Mouse (Mus musculus) fibroblast of lung, adult 2 months (primary cell): ENCODE data around the gene Lipt2.

ENCODE experiments used
- DNase-seq: peaks from one replicate; pipeline ENCODE4 v3.0.0-alpha.2; 2011; ENCODE audit warnings: low read depth

Gene Lipt2

DNA sequence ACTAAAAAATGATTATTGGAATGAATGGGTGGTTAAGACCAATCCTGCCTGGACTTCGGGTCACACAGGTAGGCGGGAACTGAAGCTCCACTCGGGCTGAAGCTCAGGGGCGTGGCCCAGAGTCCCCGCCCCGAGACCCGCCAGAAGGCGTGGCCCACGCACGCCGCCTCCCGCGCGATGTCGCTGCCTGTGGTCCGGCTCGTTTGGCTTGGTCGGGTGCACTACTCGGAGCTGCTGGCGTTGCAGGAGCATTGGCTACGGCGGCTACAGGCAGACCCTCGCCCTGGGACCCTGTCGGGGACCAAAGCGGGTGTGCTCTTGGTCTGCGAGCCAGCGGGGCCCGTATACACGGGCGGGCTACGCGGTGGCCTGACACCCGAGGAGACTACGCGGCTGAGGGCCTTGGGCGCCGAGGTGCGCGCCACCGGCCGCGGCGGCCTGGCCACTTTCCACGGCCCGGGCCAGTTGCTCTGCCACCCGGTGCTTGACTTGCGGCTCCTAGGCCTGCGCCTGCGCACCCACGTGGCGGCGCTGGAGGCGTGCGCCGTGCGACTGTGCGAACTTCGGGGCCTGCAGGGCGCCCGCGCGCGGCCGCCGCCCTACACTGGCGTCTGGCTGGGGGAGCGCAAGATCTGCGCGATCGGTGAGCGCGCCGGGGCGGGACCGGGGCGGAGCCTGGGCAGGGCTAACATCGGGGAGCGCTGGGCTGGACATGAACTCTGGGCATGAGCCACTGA is at the start of gene Lipt2:
Gene Lipt2, plus strand, starts transcription at position 173 of the 737 bp plus-strand sequence.
- peak; percentile 91 for DNase-seq

DNA sequence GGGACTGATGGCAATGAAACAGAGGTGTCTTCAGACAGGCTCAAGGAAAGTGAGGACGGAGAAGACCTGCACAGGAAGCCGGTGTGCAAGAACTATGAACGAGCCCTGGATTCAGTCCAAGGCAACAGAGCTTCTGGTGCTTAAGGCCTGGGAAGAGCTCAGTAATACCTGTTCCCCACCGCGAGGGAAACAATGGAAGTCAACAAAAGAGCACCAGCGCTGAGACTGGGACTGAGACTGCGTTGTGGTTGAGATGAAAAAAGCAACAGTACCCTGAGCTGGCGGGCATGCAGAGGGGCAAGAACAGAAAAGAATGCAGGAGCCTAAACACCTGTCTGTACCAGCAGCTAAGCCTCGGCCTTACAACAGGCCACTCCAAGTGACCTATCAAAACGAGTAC is 47.6 kb upstream of the Lipt2 start:
- DNase-seq = no peak

DNA sequence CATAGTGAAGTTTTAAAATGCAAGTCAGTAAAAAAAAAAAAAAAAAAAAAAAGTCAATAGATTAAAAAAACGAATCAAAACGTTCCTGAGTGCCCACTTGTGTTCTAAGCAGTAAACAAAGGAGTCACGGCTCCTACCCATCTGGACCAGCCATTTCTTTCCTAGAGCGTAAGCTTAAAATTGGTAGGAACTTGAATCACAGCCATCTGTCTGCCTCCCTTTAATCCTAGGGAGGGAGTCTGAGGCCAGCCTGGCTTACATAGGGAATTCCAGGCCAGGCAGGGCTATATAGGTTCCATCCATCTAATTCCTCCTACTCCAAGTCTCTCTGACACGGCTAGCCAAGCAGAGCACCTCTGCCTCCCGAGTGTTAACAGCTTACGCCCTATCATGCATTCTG is 45.3 kb upstream of the Lipt2 start:
- DNase-seq = no peak

DNA sequence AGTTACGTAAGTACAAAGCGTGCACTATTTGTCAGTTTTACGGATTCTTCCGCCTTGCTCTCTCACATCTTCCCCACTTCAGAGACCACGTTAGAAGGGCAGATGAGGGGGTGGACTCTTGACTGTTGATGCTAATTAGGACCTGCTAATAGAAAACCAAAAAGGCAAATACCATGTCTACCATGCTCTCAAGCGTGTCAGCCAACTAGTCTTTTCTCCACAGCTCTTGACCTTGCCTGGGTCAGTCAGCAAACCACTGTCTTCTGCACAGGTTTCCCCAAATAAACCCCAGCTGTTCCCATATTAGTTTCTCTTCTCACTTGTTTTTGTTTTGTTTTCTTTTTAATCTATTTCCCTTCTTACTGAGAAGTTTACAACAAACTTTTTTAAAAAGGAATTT is 44.8 kb upstream of the Lipt2 start:
- DNase-seq = no peak

DNA sequence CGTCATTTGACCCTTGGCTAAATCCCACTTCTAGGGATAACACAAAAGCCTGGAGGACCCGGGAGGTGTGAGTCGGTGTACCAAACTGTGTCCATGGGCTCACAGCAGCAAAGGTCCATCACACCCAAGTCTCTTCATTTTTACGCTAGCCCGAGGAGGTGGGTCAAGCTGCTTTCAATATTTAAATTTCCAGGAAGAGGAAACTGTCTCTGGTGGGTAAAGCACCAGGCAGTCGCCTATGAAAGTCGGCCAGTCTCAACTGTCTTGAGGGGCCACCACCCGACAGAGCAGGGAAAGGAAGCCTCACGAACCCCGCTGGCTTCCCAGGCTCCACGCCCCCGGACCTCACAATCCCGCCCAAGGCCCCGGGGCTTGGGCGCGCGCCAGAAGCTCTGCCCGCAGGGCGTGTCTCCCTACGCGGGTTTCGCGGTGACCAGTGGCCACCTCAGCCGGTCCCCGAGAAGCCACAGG is 38.3 kb upstream of the Lipt2 start:
- no peak for DNase-seq

DNA sequence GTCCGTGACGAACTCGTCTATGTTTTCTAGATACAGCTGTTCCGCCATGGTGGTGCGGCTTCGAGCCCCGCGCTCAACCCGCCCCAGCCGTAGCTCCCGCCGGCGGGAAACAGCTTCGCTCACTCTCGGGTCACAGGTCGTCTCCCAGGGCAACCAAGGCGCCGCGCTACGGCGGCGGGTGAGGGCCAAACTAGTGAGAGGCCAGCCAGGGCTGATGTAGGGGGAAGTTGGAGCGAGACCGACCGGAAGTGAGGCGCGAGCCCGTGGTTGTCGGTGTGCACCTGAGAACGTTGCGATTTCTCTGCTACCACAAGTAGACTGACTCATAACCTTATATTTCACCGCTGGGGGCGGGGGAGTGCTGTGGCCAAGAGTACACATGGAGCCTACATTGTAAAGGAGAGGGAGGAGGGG is 37.7 kb upstream of the Lipt2 start, which contains the start of gene Pold3:
Gene Pold3, minus strand, starts transcription at position 190 of the 414 bp plus-strand sequence.
- DNase-seq = peak; percentile 94

DNA sequence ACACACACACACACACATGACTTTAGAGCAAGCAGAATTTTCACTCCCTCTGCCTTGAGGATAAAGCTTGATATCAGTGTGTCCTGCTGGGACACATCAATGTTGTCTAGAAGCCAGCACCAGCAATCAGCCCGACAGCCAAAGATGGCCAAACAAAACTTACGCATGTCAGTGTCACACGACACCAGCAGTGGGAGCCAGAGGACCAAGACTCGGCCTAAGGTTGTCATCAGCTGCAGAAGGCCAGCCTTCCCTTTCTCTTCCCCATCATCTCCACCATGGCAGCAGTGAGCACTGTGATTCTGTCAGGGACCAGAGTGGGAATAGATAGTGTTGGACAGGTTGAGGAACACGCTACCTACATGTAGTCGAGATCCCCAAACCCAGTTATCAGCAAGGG is 35.6 kb upstream of the Lipt2 start:
- no peak for DNase-seq

DNA sequence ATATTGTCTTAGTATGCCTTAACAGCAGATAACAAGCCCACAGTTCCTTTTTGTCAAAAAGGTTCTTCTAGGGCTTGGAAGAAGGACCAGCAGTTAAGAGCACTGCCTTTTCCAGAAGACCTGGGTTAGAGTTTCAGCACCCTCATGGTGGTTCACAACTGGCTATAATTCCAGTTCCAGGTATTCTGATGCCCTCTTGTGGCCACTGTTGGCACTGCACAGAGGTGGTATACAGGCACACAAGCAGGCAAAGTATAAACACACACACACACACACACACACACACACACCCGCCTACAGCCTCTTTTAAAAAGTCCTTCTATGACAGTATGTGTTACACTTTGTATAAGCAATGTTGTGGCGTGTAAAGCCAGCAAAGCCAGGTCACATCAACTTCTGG is 34.9 kb upstream of the Lipt2 start:
- DNase-seq = no peak

DNA sequence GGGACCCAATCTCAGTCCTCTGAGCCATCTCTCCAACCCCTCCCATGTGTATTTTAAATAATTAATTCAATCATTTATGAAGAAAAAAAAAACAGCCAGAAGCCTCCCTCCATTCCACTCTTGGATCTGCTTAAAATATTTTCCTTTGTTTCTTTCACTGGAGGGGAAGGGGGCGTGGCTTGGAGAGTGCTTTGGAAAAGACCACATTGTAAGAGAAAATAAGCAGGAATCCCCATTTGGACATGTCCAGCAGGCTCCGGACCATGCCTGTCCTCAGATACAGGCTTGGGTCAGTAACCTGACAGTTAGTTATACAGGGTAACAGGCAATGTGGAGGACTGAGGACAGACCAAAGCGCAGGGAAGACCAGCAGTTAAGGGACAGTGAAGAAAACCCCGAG is 33.9 kb upstream of the Lipt2 start:
- no peak for DNase-seq

DNA sequence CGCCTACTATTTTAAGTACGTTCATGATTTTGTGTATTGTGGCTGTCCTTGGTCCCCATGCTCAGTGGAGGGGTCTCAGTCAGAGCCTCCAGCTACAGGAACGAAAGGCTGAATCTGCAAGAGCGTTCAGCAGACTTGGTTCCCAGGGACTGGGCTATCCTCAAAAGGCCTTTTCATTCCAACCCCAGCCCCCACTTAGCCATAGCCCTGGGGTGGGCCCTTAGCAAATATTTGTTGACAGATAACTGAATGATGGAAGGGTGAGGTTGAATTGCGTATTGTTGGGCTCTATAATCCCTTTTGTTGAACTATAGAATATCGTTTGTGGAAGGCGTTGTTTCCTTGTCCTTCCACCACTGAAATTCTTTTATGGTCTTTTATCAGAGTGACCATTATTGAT is 32.6 kb upstream of the Lipt2 start:
- no peak for DNase-seq

DNA sequence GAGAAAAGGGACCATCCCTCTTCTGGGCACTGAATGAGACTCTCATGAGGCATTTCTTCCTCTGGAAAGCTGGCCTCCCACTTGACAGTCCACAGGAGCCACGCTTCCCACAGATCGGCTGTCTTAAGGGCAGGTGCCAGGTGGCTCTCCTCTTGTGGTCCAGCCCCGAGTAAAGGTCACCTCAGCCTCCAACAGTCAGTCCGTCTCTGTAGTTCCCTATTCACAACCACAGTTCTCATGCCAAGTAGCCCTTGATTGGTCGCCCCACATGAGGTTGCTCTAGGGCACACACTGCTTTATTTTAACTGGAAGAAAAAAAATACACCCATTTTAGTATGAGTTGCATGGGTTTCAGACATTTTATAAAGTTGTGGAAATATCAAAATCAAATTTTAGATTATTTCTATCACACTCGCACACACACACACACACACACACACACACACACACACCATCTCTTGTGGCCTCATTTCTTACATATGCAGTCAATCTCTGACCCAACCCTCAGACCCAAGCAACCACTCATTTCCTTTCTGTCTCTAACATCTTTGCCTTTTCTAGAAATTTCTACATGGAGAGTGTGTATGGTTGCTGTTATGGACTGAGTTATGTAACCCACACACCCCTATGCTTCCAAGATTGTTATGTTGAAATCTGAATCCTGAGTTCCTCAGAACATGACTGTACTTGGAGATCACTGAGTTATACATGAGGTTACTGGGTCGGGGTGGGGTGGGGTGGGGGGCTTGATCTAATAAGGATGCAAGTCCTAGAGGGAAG is 30.6 kb upstream of the Lipt2 start:
- DNase-seq = no peak

DNA sequence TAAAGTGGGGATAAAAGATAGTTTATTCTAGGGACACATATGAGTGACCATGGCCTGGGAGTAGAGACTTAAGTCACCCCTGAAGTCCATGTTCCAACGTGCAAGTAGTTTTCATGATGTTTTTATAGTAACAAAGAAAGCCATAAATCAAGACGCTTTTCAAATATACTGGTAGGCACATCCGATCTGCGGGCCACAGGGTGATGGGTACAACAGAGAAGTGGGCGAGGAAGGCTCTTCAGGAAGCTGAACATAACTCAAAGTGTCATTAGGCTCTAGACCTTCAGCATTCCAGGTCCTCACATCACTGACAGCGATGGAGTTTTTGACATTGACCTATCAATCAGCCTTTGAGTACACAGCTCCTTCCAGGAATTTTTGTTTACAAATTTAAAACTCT is 28.5 kb upstream of the Lipt2 start:
- no peak for DNase-seq

DNA sequence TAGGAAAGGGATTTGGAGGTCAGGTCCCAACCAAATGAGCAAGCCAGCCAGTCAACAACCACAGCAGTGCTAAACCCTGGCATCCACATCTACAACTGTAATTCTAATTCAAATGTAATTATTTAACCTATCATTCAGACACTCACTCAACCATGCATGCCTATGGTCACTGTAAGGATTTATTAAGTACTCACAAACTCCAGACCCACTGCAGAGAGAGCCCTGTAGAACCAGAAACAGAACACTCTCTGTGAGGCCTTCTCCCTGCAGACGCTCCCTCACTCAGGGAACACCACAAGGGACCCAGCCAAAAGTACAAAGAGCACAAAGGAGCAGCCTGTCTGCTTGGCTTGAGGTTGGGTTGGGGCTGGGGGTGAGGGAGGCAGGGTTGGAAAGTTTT is 26.7 kb upstream of the Lipt2 start:
- DNase-seq = no peak

DNA sequence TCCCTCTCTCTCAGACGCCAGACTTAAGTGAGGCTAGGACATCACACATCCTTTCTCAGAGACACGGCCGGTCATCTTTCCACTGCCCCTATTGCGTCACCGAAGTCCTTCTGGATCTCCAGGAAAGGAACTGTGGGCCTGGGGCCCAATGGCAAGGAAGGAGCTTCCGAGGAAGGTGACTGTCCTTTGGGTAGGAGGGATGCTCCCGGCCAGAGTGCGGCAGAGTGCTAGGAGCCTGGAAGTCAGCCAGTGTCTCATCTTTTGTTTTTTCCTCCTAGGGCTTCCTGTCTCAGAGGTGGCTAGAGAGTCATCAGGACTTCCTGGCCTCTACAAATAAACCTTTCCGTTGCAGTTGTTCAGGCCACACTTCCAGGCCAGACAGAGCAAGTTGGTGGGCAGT is 22.0 kb upstream of the Lipt2 start:
- DNase-seq = no peak

DNA sequence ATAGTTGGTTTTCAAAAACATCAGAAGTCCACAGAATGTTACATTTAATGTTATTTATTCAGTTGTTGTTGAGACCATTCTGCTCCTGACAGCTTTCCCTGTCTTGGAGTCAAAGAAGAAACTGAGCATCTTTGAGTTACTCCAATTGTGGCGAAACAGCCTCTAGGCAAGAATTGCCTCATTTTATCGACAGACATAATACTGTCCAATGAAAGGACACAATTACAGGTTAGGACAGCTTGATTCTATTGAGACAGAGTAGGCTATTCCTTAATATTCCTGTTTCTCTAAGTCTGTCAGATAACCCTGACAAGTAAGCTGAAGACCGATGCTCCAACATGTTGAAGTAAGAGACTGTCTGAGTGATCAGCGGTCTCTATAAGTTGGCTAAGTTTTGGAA is 21.0 kb upstream of the Lipt2 start:
- no peak for DNase-seq

DNA sequence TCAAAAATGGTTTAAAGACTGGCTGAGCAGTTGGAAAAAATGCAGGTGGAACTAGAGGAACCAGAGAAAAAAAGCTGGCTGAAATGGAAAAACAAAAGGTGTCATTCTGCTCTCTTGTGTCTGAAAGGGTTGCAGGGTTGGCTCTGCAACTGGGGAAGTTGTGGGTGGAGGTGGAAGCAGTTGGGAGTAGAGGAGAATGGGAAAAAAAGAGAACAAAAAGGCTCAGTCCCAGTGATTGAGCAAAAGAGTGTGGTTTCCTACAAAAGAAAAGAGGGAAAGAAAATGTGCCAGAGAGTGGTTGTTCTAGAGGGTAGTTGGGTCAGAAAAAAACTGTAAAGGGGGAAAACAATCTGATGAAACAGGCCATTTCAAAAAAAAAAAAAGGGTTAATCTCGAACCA is 18.5 kb upstream of the Lipt2 start:
- no peak for DNase-seq

DNA sequence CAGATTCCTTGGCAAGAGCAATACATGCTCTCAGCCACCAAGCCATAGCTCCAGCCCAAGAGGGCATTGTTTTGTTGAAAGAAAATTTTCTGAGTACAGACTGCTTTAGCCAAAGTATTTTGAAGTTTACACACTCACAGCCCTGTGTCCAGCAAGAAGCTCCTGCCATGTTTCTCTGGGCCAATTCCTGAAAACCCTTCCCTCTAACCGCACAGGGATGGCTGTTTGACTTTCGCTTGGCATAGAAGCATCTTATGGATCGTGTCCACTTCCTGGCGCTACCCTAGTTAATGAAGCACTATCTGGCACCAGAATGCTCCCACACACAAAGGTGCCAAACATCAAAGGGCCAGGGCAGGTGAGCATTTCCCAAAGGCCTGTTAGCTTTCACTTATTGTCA is 10.5 kb upstream of the Lipt2 start:
- peak; percentile 3 for DNase-seq

DNA sequence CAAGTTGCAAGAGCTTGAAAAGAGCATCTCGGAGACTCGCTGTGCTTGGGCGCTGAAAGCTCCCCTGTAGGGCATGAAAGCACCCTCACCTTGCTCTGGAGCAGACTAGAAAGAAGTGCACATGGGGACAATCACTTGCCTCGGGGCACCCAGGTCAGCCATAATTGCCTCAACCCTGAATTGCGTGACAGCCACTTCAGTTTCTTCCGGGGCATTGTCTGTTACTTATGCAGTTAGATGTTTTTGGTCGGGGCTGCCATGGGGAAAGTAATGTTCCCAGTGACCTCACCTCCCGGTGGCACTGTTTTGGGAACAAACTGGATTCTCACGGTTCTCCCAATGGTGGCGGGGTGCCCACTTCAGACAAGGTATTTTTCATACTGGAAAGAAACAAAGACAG is 9.0 kb upstream of the Lipt2 start:
- no peak for DNase-seq

DNA sequence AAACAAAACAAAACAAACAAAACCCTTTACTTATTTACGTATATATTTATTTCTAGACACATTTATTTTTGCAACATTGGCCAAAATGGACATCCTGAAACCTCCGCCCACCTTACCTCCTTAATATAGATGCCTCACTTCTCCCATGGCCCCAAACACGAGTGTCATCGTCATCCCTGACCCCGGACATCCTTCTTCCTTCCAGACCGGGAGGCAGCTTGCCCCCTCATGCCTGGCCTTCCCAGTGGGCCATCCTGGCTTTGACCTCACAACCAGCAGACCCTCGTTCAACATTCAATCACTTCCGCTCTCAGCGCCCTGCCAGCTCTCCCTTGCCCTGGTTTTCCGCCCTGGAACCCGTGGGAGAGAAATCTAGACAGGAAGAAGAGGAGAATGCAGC is 8.5 kb upstream of the Lipt2 start:
- no peak for DNase-seq

DNA sequence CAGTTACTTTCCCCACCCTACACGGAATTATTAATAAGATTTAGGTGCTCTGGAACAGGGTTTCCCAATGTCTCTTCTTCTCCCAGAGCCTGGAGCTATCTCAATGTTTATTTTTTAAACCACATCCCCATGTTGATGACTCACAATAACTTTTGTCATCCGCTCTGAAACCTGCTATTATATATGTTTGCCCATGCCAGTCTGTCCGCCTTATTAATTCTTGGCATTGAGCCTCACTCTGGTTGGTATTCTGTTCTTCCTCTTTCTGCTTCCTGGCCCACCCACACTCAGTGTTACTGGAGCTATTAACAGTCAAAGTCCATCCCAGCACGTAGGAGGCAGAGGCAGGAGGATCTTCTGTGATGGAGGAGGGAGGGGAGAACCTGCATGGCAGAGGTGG is 1.4 kb upstream of the Lipt2 start:
- no peak for DNase-seq

DNA sequence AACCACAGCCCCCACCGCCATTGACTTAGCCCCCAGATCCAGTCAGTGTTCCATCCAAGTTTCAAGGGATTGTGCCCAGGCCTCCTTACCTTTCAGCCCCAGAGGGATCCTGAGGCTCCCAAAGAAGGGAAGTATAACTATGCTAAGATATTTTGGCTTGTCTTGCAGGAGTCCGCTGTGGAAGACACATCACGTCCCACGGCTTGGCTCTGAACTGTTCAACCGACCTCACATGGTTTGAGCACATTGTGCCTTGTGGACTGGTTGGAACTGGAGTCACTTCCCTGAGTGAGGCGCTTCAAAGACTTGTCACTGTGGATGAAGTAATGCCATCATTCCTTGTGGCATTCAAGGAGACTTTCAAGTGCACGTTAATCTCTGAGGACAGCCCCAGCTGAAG is 929 bp downstream of the Lipt2 start:
- DNase-seq = no peak

DNA sequence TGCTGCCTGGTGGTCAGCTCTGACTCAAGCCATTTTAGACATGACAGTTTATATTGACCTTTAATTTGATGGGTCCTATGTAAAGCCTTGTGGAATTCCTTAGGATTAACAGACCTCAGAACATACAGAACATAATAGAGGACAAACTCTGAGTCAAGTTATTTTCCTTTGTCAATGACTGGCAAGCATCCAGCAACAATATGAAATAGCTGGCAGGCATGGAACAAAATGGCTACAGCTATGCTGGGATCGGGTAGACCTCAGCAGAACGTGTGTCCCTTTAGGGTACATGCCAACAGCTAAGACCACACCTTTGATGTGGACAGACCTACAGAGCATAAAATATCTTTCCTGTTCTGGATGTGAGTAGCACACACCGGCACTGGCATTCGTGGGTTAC is 4.4 kb downstream of the Lipt2 start:
- DNase-seq = no peak

DNA sequence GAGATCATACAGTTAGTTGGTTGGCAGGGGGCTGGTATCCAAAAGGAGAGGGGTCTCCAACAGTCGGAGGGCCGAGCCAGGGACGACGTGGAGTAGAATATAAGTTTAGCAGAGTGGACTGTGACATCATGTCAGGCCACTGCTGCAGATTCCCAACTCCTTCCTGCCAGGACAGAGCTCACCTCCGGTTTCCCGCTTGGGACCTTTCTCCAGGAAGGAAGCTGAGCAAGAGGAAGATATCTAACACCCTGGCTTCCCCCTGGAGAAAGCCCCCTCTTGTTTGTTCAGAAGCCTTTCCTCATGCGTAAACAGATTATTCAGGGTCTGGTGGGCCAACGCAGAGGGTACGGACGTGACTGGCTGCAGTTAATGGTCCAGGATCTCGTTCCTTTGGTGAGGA is 9.6 kb downstream of the Lipt2 start:
- no peak for DNase-seq

DNA sequence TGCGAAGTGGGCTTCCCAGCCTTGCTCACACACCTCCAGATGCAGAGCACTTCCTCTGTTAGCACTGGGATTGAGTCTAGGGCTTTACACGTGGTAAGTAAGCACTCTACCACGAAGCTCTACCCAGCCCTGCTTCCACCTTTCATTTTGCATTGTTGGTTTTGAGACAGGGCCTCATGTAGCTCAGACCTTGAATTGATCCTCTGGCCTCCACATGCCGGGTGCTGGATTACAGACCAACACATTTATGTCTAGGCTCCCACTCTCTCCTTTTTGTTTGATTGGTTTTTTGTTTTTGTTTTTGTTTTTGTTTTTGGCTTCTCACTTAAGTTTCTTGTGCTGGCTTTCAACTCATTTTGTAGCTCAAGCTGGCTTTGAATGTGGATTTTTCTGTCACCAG is 11.7 kb downstream of the Lipt2 start:
- no peak for DNase-seq
